Mouse (Mus musculus) thymus, adult 18-20 months (tissue): Measurements from ENCODE around the gene Slc45a3.

ENCODE experiments used
- DNase-seq, 2 experiments: peaks; one replicate each; pipeline ENCODE4 v3.0.0; 2022; ENCODE audit warnings: mixed read lengths in 2 of 2

Gene Slc45a3

GRCm38 (mm10) chr1:132030574-132030973 is 67.8 kb downstream of the Slc45a3 start:
- DNase-seq, result no peak

GRCm38 (mm10) chr1:132032172-132032571 is 69.4 kb downstream of the Slc45a3 start:
- no peak for DNase-seq
